Mouse (Mus musculus) liver, postnatal 0 days (tissue): ENCODE measurements around the gene Polrmt. TPM values are rescaled to one million over a fixed set of nuclear protein-coding genes. Genes with fewer than 3 reads are reported as not detected.

Source experiments
- ATAC-seq: fragments of 200-750 bp; cut with Nextera tagmentation; 2 replicates; pipeline ENCODE4 v1.8.0; 2017; ENCODE audit warnings: mild to moderate bottlenecking, moderate library complexity
- DNase-seq: peaks from one replicate; pipeline ENCODE4 v3.0.0-alpha.2; 2016
- H3K27ac ChIP-seq: fragments of 300-500 bp; sonication (generic); 2 replicates; pipeline ENCODE4 v1.5.1; 2014; ENCODE audit warnings: antibody characterized with exemption, moderate library complexity, mild to moderate bottlenecking, low read depth
- H3K27me3 ChIP-seq: fragments of 300-500 bp; sonication (generic); 2 replicates; pipeline ENCODE4 v1.6.1; 2014; ENCODE audit warnings: low read length, control low read depth, mixed read lengths; ENCODE audit not compliant: insufficient read depth
- H3K36me3 ChIP-seq: fragments of 300-500 bp; sonication (generic); replicated peaks from 2 replicates; pipeline ENCODE4 v1.6.1; 2014; ENCODE audit warnings: mild to moderate bottlenecking, control low read depth, low read length, moderate library complexity, mixed read lengths; ENCODE audit not compliant: insufficient read depth
- H3K4me1 ChIP-seq: fragments of 300-500 bp; sonication (generic); 2 replicates; pipeline ENCODE4 v1.6.1; 2014; ENCODE audit warnings: antibody characterized with exemption, mild to moderate bottlenecking, control low read depth; ENCODE audit not compliant: insufficient read depth
- H3K4me2 ChIP-seq: fragments of 300-500 bp; sonication (generic); 2 replicates; pipeline ENCODE4 v1.6.1; 2014; ENCODE audit warnings: low read depth, mild to moderate bottlenecking, low read length, moderate library complexity, mixed read lengths
- H3K4me3 ChIP-seq: fragments of 300-500 bp; sonication (generic); 2 replicates; pipeline ENCODE4 v1.5.1; 2014; ENCODE audit warnings: low read depth, low read length
- H3K9ac ChIP-seq: fragments of 300-500 bp; sonication (generic); replicated peaks from 2 replicates; pipeline ENCODE4 v1.6.1; 2014; ENCODE audit warnings: mild to moderate bottlenecking, moderate library complexity
- H3K9me3 ChIP-seq: fragments of 300-500 bp; sonication (generic); 2 replicates; pipeline ENCODE4 v1.6.1; 2016; ENCODE audit warnings: mild to moderate bottlenecking, control low read depth, low read length, mixed read lengths
- CTCF ChIP-seq: sonication (generic); IDR thresholded peaks from 2 replicates; pipeline ENCODE4 v1.5.1; 2016; ENCODE audit warnings: antibody characterized with exemption, low read depth
- EP300 ChIP-seq: IDR thresholded peaks from 2 replicates; pipeline ENCODE4 v1.6.1; 2016; ENCODE audit warnings: antibody characterized with exemption, low read depth, mild to moderate bottlenecking
- WGBS: fragments of 180-500 bp; shearing (Covaris S2); extraction: QIAGEN DNeasy Blood & Tissue Kit; methylation state at CpG from one replicate; pipeline ENCODE4 v1.1.7; 2014; ENCODE audit not compliant: insufficient replicate concordance; 5-methylcytosine and 5-hydroxymethylcytosine counted together
- polyA plus RNA-seq: library from polyadenylated mRNA; unstranded; fragments of >200 nt; fragmentation: Nextera tagmentation; extraction: Ambion mirVana; gene quantifications from 2 replicates; pipeline ENCODE4 v1.2.1, GENCODE M21; 2015

Polrmt gene
- polyA plus RNA-seq, 1 experiment from 2014 or later: 12.6 TPM

- no peaks in the 10 kb centered on the region for H3K27me3 ChIP-seq
Observed at GRCm38 (mm10) chr10:79768400-79768799, 22.0 kb upstream of the Polrmt start.

GRCm38 (mm10) chr10:79767372-79768244 lies 21.2 kb upstream of the Polrmt start:
- peaks cover 2% of the 10 kb centered on the region; the same call in 1 of the 2 replicates for H3K36me3 ChIP-seq
- H3K4me3 ChIP-seq: peak overlapping the region; percentile 96
- H3K27ac ChIP-seq: peak overlapping the region; percentile 71
- 0 out of 2 replicates have a peak, but pooled peaks cover 4% of the 10 kb centered on the region for H3K9me3 ChIP-seq
- H3K4me1 ChIP-seq: peaks cover 30% of the 10 kb centered on the region
- ATAC-seq: peak; percentile 38
- no peaks in the 10 kb centered on the region for H3K27me3 ChIP-seq
- H3K9ac ChIP-seq: peak overlapping the region; percentile 96
- H3K4me2 ChIP-seq: peak overlapping the region; percentile 85
- DNase-seq: peak; percentile 81
- TF ChIP-seq EP300 (no peak), CTCF (no peak)
- 12% methylated on average over 40 of the region's 40 CpGs for WGBS

More at GRCm38 (mm10) chr10:79768400-79768799, 22.0 kb upstream of the Polrmt start:
- H3K4me2 ChIP-seq: no peak overlapping the region
- 5% methylated on average over 5 of the region's 5 CpGs for WGBS
- no peak for ATAC-seq
- TF ChIP-seq EP300: no peak
- TF ChIP-seq CTCF: peak; percentile 96
- H3K36me3 ChIP-seq: 0 out of 2 replicates have a peak, but pooled peaks cover 2% of the 10 kb centered on the region
- peak; percentile 83 for DNase-seq
- H3K9me3 ChIP-seq: 0 out of 2 replicates have a peak, but pooled peaks cover 4% of the 10 kb centered on the region
- no peak overlapping the region for H3K4me3 ChIP-seq
- no peak overlapping the region for H3K9ac ChIP-seq
- H3K4me1 ChIP-seq: peaks cover 30% of the 10 kb centered on the region
- H3K27ac ChIP-seq: no peak overlapping the region

GRCm38 (mm10) chr10:79766508-79767325 lies 20.3 kb upstream of the Polrmt start, which contains the start of gene Rnf126:
Gene Rnf126 (minus strand): TSS chr10:79766952.
- DNase-seq: peak; percentile 99
- peak; percentile 89 for ATAC-seq
- Histone ChIP-seq H3K9ac (peak within 1 kb of the TSS; percentile 96), H3K27ac (peak within 1 kb of the TSS; percentile 95), H3K4me1 (peaks cover 30% of the 10 kb centered on the region), H3K27me3 (no peaks in the 10 kb centered on the region), H3K36me3 (peaks cover 11% of the 10 kb centered on the region), H3K9me3 (no peaks in the 10 kb centered on the region), H3K4me2 (peak within 1 kb of the TSS; percentile 85), H3K4me3 (peak within 1 kb of the TSS; percentile 96)
- WGBS: under 1% methylated on average over 68 of the region's 101 CpGs
- TF ChIP-seq EP300: peak; percentile 66
- TF ChIP-seq CTCF: no peak

- Histone ChIP-seq H3K27ac (peak overlapping the region; percentile 95), H3K4me3 (peak overlapping the region; percentile 96), H3K9me3 (no peaks in the 10 kb centered on the region), H3K4me1 (peaks cover 30% of the 10 kb centered on the region), H3K27me3 (no peaks in the 10 kb centered on the region), H3K36me3 (peaks cover 18% of the 10 kb centered on the region), H3K4me2 (peak overlapping the region; percentile 85), H3K9ac (peak overlapping the region; percentile 96)
- no peak for TF ChIP-seq CTCF
- no peak for TF ChIP-seq EP300
- ATAC-seq: no peak
- DNase-seq: no peak
- 5% methylated on average over 16 of the region's 16 CpGs for WGBS
Observed at GRCm38 (mm10) chr10:79766001-79766507, 19.7 kb upstream of the Polrmt start.

- H3K27me3 ChIP-seq: no peaks in the 10 kb centered on the region
- peak; percentile 2; the same call in 1 of the 2 replicates for ATAC-seq
- TF ChIP-seq EP300: no peak
- no peak for TF ChIP-seq CTCF
- no peaks in the 10 kb centered on the region for H3K9me3 ChIP-seq
- H3K36me3 ChIP-seq: peaks cover 25% of the 10 kb centered on the region
- H3K4me1 ChIP-seq: peaks cover 30% of the 10 kb centered on the region
- H3K9ac ChIP-seq: peak overlapping the region; percentile 96
- WGBS: 59% methylated on average over 2 of the region's 2 CpGs
- H3K4me3 ChIP-seq: peak overlapping the region; percentile 96; the same call in 1 of the 2 replicates
- peak overlapping the region; percentile 95 for H3K27ac ChIP-seq
- DNase-seq: no peak
- peak overlapping the region; percentile 85 for H3K4me2 ChIP-seq
Observed at GRCm38 (mm10) chr10:79765228-79765745, 18.9 kb upstream of the Polrmt start.
